Mouse (Mus musculus) MEL (cell line): ENCODE data around the gene Cga.

ENCODE experiments used
- CHD1 ChIP-seq: IDR thresholded peaks from 2 replicates; pipeline ENCODE4 v1.6.1; 2012; ENCODE audit warnings: low read depth, mild to moderate bottlenecking, inconsistent platforms, low read length, improper control_type of control experiment
- CTCF ChIP-seq, 3 experiments: IDR thresholded peaks in 2 of 3; conservative IDR thresholded peaks in 1 of 3; 2 replicates each; pipeline ENCODE4 v1.5.1; 2011 to 2012; ENCODE audit warnings: low read length in 3 of 3, low read depth in 2 of 3, mild to moderate bottlenecking in 2 of 3, improper control_type of control experiment in 1 of 3, inconsistent platforms in 1 of 3, mixed read lengths in 1 of 3, moderate library complexity in 1 of 3; ENCODE audit not compliant: control insufficient read depth in 1 of 3, insufficient read depth in 1 of 3, poor library complexity in 1 of 3, severe bottlenecking in 1 of 3
- ELF1 ChIP-seq: IDR thresholded peaks from 2 replicates; pipeline ENCODE4 v1.6.1; 2014; ENCODE audit warnings: low read depth, mild to moderate bottlenecking, inconsistent platforms, low read length, improper control_type of control experiment, moderate library complexity
- GABPA ChIP-seq: IDR thresholded peaks from 2 replicates; pipeline ENCODE4 v1.6.1; 2012; ENCODE audit warnings: low read depth, mild to moderate bottlenecking, inconsistent platforms, low read length, improper control_type of control experiment, moderate library complexity
- KAT2A ChIP-seq: conservative IDR thresholded peaks from 2 replicates; pipeline ENCODE4 v1.6.1; 2012; ENCODE audit warnings: low read depth, low read length, improper control_type of control experiment, inconsistent platforms
- MEF2A ChIP-seq: IDR thresholded peaks from 2 replicates; pipeline ENCODE4 v1.6.1; 2014; ENCODE audit warnings: low read depth, mild to moderate bottlenecking, inconsistent platforms, low read length, improper control_type of control experiment; ENCODE audit not compliant: poor library complexity, insufficient replicate concordance, severe bottlenecking; ENCODE audit errors: extremely low read depth
- RAD21 ChIP-seq: IDR thresholded peaks from 2 replicates; pipeline ENCODE4 v1.6.1; 2011; ENCODE audit warnings: mild to moderate bottlenecking, low read depth, low read length, improper control_type of control experiment
- SMC3 ChIP-seq: IDR thresholded peaks from 2 replicates; pipeline ENCODE4 v1.6.1; 2011; ENCODE audit warnings: low read depth, low read length, improper control_type of control experiment
- TCF12 ChIP-seq: IDR thresholded peaks from 2 replicates; pipeline ENCODE4 v1.6.1; 2014; ENCODE audit warnings: low read depth, mild to moderate bottlenecking, inconsistent platforms, low read length, improper control_type of control experiment, moderate library complexity
- UBTF ChIP-seq: IDR thresholded peaks from 2 replicates; pipeline ENCODE4 v1.6.1; 2012; ENCODE audit warnings: low read depth, mild to moderate bottlenecking, inconsistent platforms, low read length, improper control_type of control experiment, moderate library complexity, borderline replicate concordance; ENCODE audit not compliant: insufficient read depth

GRCm38 (mm10) chr4:34907026-34907425 is 13.4 kb downstream of the Cga start:
- TF ChIP-seq SMC3 (no peak), RAD21 (no peak), CTCF (IDR thresholded peaks at IDR 0.05 in 2 of 3, conservative IDR thresholded peaks at IDR 0.05 in 1 of 3; ENCODE audit: control insufficient read depth in 1 of 3, insufficient read depth in 1 of 3, low read depth in 2 of 3, low read length in 3 of 3, poor library complexity in 1 of 3, severe bottlenecking in 1 of 3) (no peak), CHD1 (no peak), TCF12 (no peak), GABPA (no peak), MEF2A (no peak), ELF1 (no peak), KAT2A (no peak), UBTF (no peak)
